Mouse (Mus musculus): ENCODE measurements around the gene Trappc2l. TPM values are rescaled to one million over a fixed set of nuclear protein-coding genes. Genes with fewer than 3 reads are reported as not detected.
A peak's percentile ranks its signal among the peaks of the same experiment; 100 is the strongest.
"Not testable (repeated sequence)": the region's sequence is repeated elsewhere in the genome, so short reads cannot be mapped to it uniquely, and the experiment has no call there.

Trappc2l gene
- polyA plus RNA-seq, 1 experiment from 2014 or later, result 52.9 TPM

DNA sequence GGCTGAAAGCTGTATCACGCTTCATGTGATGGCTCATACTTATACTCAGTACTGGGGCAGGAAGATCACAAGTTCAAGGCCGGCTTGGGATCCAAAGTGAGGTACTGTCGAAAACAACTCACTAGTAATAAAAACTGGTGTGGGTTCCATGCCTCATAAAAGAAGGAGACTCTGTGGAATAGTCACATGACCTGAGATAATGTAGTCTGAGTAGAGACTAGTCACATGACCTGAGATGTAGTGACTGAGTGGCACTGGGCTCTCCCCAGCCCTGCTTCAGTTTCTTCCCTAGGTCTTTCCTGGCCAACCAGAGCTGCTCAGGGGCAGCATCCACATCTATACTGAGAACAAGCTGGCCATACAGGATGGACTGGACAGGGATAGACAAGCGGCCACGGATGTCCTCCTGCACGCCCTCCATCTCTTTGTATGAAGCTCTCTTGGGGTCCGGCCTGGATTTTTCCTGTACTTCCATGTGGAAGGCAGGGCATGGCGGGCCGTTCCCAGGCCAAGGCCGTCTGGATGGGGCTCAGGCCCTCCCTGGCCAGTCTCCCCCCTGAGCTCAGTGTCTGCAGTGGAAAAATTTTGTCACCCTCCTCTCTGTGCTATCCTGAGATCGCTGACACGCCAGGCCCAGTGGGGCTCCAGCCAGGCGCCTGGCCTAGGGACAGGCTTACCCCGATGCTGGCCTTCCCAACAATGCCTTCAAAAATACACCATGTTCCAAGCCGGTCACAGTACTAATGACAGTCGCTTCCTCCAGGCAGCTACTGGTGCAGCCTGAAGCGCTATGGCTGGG, 12.6 kb downstream of the Trappc2l start:
- DNase-seq (ENCODE audit: low spot score), result no peak

DNA sequence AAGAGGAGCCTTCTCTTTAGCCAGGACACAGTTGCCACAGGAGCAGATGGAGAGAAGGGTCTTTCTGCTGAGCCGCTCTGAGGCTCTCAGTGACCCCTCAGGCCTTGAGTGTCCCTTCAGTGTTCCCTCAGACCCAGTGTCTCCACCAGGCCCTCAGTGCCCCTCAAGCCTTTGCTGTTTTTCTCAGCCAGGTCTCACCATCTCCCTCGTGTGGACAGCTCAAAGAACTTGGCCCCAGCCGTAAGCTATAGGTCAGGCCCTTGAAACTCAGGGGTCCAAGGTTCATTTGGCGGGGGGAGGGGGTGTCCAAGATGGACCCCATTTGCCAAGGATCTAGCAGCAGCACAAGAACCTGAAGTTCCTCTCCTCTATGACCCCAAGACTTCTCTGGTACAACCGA, 13.2 kb downstream of the Trappc2l start:
- no peak for DNase-seq (ENCODE audit: low spot score)

DNA sequence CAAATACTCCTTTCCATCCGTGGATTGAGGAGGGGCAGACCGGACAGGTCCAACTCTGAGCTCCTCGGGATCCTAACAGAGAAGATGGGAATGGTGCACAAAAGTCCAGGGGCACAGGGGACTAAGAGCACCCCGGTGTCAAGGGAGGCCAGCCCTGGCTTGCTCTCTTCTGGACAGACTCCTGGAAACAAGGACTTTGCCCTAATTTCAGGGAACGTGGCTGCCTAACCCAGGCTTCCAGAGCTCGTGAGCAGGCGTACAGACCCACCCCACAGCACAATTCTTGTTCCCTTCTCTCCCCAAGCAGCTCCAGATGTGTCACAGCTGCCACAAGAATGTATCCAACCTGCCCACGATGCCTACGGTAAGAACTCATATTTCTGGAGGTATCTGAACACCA, 14.4 kb downstream of the Trappc2l start:
- DNase-seq (ENCODE audit: low spot score), result no peak

DNA sequence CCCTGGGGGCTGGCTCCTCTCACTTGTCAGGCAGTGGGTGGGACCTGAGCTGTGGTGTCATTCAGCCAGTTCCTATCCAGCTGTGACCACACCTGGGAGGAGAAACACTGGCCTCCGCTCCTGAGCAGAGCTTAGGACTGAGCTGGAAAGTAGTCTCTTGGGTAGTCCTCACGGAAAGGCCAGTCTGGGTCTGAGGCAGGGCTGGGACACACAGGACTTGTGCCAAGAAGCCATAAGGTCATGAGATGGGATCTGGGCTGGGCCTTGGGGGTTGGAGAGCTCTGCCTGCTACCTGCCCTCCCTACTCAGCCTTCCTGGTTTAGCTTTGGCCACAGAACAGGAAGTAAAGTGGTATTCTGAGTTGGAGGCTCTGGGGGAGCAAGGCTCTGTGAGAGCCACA, 15.5 kb downstream of the Trappc2l start:
- peak; percentile 21 for DNase-seq (ENCODE audit: low spot score)

DNA sequence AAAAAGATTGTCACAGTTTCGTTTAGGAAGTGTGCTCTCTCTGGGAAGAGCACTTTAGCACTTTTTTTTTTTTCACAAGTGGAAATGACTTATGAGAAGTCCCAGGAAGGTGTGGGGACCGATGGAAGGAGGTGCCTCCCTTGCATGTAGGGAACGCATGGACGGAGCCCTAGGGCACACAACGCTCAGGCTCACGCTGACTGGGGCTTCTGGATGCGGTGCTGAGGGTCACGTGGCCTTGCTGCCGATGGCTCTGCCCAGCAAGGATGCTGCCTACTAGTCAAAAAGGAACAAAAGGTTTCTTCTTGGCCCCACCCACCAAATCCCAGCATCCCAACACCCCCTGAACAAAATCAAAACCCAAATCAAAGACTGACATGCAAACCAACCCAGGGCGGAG, 17.9 kb downstream of the Trappc2l start:
- no peak for DNase-seq (ENCODE audit: low spot score)

DNA sequence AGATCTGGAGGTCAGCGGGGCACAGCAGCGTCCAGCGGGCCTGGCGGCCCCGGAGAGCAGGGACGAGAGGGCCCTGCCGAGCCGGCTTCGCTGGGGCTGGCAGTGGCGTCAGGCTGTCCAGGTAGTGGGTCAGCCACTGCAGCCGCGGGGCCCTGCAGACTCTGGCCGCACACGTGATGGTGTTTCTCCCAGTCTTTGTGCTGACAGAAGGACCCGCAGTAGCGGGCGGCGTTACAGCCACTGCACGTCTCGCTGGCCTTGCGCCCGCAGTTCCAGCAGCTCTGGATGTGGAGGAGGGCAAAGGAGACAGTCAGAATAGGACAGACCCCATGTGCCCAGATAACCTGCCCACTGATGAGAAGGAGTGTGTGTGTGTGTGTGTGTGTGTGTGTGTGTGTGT, 19.3 kb downstream of the Trappc2l start:
- DNase-seq (ENCODE audit: low spot score), result no peak

DNA sequence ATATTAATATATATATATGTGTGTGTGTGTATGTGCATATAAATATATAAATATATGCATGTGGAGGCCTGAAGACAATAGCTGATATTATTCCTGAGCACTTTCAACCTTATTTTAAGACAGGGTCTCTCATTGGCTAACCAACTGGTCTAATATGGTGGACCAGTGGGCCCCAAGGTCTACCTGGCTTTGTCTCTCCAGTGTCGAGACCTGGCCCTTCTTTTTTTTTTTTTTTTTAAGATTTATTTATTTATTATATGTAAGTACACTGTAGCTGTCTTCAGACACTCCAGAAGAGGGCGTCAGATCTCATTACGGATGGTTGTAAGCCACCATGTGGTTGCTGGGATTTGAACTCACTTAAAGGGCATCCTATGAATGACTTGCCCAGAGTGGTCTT, 20.7 kb downstream of the Trappc2l start:
- not testable (repeated sequence) for DNase-seq (ENCODE audit: low spot score)

DNA sequence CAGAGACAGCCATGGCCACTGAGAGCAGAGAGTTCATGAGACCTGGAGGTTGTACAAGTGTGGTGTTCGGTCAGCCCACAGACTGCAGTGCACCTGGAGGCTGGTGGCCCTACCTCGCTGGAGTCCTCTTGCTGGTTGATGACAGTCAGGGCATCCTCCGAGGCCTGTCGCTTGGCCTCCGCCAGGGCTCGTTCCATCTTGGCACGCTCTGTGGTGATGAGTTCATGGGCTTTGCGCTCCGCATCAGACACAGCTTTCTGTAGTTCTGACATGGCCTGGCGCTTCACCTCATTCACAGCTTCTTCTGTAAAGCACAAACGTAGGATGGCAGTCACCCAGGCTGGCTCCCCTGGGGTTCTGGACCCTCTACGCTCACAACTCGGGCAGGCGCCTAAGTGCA, 21.8 kb downstream of the Trappc2l start:
- DNase-seq (ENCODE audit: low spot score), result no peak

DNA sequence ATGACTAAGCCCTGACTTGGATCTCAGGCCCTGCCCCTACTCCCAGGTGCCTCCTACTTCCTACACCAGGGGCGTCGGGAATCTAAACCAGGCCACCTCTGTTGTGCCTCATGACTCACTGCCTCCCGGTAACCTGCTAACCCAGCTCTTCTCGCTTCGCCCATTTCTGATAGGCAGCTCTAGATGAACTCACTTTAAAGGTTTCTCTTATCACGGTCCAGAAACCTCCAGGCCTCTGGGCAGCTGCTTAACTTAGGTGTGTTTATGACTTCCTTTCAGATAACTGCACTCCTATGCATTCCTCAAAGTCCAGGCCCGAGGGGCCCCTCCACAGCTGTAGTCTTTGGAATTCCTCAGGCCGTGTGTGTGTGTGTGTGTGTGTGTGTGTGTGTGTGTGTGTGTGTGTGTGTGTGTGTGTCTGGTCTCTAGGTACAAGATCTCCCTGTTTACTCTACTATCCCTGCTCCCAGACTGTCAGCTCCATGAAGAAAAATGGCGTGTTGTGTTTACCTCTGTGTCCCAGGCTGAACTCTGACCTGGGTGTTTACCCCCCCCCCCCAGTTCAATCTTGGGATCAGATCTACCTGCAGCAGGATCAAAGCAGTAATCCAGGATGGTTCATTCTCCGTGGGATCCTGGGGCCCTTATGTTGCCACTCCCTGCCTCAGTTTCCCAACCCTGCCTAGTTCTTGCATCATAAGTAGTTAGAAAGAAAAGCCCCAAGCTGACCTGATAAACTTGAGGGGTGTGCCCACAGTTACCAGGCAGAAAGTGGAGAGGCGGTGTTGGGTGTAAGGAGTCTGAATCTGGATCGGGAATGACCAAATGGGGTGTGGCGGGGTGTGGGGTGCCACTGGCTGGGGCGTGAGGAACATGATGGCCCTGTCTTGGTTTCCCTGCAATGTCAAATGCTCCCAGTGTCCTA, 24.7 kb downstream of the Trappc2l start:
- DNase-seq (ENCODE audit: low spot score), result no peak

DNA sequence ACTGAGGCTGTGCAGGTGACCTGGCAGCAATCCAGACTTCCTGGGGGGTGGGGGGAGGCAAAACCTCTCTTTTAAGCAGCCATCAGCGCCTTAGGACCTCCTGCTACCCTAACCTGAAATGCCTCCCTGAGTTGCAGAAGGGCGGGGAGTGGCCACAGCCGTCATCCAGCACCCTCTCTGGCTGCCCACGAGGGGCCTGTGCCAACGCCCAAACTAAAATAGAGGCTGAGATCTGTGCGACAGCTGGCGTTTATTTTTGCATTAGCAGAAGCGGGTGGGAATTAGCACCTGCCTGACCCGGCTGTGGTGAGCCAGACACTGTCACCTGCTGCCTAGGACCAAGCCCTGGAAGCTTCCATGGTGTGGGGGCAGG, 25.3 kb downstream of the Trappc2l start:
- no peak for DNase-seq (ENCODE audit: low spot score)

DNA sequence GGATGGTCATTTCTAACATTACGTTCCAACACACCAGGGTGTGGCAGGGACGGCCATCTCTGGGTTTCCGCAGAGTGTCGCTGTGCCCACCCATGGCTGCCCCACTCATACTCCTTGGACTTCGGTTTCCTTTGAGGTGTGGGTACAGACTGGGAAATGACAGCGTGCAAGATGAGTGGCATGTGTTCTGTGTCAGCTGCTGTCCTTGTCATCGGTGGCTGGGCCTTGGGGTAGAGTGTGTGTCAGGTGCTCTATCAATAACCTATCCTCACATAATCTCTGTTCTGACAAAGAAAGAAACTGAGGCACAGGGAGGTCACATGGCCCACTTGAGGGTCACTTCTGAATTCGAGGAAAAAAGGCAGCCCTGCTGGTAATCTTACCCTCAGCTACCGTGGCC, 25.8 kb downstream of the Trappc2l start:
- DNase-seq (ENCODE audit: low spot score), result no peak

DNA sequence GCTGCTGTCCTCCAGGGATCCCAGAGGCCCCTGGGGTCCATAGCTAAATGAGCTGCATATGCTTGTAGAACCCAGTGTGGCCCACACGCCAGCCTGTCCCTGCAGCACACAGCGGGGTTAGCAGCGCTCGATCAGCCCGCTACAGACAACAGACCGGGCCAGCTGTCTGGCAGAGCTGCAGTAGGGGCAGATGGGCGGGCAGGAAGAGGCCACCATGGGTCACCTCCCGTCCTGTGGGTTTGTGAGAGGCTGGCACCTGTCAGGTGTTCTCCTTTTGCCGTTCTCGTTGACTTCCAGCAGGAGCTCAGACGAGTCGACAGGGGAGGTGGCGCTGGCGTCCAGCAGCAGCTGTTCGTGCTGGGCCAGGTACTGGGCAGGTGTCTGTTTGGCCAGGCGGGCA, 27.2 kb downstream of the Trappc2l start:
- DNase-seq (ENCODE audit: low spot score), result no peak

DNA sequence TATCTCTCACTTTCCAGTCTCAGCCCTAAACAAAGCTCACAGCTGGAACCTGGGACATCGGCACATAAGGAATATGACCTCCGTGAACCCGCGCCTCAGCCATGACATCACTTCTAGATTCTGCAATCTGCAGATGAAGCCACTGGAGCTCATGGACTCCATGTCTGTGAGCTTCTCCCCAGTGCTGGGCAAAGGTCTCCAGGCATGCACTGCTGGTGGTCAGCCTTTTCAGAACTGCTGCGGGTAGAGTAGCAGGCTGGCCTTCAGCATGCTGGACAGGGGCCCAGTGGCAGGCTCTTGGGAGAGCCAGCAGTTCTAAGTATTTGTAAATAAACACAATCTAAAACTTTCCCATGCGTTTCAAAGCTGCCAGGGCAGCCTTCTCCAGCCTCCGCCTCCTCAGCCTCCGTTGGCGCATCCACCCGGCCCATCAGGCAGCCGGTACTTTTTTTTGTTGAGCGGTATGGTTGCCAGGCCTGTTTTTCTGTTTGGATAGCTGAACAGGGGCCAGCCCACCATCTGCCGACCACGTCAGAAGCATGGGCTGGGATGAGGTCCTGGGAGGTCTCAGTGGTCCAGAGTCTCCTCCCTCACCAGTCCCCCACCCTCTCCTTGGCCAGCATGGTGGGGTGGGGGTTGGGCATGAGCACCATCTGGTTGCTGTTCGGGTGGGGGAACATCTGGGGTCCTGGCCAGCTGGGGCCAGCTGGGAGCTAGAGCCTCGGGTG, 28.2 kb downstream of the Trappc2l start:
- no peak for DNase-seq (ENCODE audit: low spot score)

DNA sequence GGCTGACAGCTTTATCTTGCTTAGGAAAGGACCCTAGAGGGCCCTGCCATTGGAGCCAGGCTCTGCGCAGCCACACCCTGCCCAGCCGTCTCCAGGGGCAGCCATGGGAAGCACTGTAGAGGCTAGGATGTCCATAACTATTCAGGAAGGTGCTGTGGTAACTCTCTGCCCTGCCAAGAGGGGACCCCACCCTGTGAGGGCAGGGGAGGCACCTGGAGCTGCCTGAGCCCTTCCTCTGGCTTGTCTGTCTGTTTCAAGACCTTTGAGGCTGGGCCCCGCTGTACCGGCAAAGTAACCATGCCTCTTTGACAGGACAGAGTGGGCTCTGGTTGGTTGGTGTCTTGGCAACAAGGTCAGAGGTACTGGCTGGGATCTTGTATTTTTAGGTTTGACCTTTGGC, 29.4 kb downstream of the Trappc2l start:
- DNase-seq (ENCODE audit: low spot score), result no peak

DNA sequence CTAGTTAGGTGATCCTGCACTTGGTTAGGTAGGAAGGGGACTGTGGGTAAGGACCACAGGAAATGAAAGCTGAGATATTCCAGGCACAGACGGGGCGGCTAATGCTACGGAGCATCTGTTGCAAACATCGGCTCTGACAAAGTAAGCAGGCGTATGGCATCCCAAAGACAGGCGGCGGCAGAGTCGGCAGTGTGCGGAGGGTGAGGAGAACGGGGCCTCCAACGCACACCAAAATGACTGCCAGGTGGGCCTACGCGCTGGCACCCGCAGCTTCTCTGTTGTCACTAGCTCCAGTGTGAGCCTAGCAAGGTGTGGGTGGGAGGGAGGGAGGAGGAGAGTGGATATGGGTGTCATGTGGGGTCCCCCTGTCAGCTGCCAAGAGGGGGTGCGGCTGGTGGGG, 30.0 kb downstream of the Trappc2l start:
- no peak for DNase-seq (ENCODE audit: low spot score)

DNA sequence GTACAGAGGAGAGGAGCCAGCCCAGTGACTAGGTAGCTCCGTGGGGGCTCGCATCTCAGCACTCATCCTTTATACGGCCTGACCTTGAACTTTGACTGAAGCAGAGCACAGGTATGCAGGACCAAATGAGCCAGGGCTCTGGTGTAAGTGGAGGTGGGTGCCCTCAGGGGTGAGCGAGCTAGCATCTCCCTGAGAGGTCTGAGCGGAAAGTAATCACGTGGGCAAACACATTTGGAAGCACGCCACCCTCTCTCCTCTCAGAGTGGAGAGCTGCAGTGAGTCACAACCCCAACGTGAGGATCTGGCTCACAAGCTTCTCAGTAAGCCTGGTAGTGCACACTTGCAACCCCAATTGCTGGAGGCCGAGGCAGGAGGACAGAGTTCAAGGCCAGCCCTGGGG, 30.6 kb downstream of the Trappc2l start:
- no peak for DNase-seq (ENCODE audit: low spot score)

DNA sequence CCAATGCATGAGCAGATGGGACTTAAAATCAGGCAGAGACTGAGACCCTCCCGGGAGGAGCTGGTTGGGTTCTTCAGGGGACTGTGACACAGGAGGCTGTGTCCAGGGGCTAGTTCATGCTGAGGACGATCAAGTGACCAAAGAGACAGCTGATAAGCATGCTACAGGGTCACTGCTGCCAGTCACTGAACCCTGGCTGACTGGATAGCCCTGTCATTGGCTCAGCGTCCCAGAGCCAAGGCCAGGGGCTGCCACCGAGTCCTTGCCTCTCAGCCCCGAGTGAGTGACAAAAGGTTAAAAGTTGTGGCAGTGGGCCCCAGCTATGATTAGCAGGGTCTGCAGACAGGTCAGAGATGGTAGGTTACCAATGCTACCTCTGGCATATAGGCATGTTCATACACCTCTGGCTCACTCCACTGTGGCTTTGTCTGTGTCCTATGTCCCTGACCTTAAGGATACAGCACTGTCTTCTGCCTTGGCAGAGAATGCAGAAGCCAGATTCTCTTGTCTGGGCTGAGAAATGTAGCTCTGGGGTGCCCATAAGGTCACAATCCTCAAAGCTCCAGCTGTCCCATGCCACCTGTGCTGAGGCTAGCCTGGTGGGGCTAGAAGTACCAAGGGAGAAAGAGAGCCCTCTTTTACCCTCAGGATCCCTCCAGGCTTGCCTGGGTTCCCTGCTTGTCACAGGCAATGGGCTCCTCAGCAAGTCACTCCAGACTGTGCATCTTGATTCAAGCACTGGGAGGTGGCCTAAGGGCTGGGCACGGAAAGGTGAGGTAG, 32.9 kb downstream of the Trappc2l start:
- no peak for DNase-seq (ENCODE audit: low spot score)

DNA sequence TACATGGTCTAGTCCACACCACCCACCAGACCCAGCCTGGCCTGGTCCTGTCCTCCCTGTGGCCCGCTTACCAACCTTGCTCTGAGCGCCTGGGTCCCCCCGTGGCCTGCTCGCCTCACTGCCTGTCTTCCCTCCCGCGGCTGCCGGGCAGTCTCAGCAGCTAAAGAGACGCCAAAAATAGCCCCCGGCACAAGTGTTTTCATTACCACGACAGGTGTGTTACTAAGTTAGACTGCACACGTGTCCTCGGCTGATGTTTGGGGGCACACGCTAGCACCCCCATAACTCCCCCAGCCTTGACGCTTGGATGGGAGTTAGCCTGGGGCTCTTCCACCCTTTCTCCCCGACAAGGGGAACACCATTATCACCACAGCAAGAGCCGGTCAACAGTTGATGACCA, 34.9 kb downstream of the Trappc2l start:
- DNase-seq (ENCODE audit: low spot score), result no peak

DNA sequence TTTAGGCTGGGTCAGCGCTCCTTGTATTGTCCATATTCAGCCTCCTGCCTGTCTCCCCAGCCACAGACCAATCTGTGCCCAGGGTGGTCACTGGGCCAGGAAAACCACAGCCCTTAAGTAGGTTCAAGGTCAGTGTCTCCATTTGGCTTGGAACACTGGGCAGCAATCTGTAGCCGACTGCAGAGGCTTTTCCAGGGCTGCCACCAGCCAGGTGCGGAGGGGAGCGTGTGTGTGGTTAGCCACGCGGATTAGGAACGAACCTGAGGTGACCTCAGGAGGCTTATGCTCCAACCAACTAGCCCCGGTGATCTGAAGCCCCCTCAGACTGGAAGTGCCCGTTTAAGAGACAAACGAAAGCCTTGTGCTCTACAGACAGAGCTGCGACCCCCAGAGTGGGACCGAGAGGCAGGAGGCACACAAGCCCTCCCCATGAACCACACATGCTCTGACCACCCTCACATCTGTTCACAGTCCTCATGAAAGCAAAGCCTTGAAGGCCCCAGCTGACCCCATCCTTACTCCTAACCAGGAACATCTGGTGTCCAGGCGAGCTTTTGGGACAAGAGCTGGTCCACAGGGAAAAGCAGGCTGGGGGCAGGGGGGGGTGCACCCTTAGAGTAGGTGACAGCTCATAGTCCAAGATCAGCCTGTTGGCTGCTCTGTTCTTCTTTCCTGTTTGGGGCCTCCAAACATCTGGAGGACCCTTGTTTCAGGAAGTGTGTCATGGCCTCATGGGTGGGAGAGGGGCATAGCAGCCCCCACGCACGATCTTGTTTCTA, 36.9 kb downstream of the Trappc2l start:
- no peak for DNase-seq (ENCODE audit: low spot score)

DNA sequence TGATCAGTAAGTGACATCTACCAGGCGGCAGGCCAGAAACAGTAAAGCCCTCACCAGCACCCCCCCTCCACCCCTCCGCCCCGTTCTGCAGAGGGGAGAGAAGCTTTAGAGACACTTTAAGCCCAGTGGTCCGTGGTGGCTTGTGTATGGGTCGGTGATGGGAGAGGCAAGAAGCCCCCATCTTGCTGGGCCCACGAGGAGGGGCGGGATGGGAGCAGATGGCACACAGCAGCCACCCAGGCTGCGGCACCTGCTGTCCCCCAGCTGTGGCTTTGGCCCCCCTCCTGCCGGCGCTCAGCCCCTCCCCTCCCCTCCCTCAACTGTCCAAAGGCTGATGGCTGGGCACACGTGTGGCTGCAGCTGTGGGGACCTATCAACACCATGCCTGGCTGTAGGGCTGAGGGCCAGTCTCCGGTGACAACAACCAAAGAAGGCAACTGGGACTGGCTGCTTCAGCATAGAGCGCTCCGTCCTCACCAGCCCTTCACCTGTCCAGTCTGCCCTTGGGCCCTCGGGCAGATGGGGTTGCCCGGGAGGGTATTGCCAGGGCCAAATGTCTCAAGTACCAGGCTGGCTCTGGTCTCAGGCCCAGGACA, 40.0 kb downstream of the Trappc2l start:
- DNase-seq (ENCODE audit: low spot score), result no peak
